Mouse (Mus musculus): ENCODE results near the gene Mboat2. TPM values are rescaled to one million over a fixed set of nuclear protein-coding genes. Genes with fewer than 3 reads are reported as not detected.

Mboat2 gene
- polyA plus RNA-seq, 1 experiment from 2014 or later: 46.6 TPM

DNA sequence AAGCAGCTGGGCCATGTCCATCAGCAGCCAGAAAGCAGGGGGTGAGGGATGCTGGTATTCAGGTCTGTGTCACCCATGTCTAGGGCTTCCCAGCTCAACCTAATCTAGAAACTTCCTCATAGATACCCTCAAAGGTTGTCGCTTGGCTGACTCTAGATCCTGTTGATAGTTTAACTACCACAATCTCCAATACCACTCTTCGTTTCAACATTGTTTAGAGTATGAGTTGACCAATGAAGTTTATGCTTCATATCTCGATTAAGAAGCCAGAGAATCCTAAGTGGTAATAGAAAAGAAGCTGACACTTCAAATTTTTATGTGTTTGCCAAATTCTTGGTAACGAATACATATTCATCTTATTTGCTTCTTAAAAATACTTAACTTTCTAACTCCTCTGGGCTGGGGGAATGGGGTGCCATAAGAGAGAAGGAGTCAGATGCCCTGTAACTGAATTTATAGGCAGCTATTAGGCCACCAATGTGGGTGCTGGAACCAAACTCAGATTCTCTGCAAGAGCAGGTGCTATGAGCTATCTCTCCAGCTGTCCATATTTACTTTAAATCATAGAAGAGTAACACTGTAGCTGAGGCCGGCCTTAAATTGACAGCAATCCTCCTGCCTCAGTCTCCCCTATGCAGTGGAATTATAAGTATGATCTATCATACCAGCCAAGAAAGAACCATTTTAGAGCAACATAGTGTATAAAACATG is 141.0 kb downstream of the Mboat2 start:
- 0 out of 2 replicates have a peak, but pooled peaks cover 5% of the 10 kb centered on the region for H3K27me3 ChIP-seq (ENCODE audit: poor library complexity, severe bottlenecking)
- 89% methylated on average over 5 of the region's 5 CpGs for WGBS
- no peak overlapping the region for H3K27ac ChIP-seq
- no peak for DNase-seq (ENCODE audit: extremely low spot score, low spot score)
- no peaks in the 10 kb centered on the region for H3K36me3 ChIP-seq (replicated peaks)
- H3K4me3 ChIP-seq: no peak overlapping the region
- no peaks in the 10 kb centered on the region for H3K9me3 ChIP-seq
- peaks cover 11% of the 10 kb centered on the region for H3K4me1 ChIP-seq

DNA sequence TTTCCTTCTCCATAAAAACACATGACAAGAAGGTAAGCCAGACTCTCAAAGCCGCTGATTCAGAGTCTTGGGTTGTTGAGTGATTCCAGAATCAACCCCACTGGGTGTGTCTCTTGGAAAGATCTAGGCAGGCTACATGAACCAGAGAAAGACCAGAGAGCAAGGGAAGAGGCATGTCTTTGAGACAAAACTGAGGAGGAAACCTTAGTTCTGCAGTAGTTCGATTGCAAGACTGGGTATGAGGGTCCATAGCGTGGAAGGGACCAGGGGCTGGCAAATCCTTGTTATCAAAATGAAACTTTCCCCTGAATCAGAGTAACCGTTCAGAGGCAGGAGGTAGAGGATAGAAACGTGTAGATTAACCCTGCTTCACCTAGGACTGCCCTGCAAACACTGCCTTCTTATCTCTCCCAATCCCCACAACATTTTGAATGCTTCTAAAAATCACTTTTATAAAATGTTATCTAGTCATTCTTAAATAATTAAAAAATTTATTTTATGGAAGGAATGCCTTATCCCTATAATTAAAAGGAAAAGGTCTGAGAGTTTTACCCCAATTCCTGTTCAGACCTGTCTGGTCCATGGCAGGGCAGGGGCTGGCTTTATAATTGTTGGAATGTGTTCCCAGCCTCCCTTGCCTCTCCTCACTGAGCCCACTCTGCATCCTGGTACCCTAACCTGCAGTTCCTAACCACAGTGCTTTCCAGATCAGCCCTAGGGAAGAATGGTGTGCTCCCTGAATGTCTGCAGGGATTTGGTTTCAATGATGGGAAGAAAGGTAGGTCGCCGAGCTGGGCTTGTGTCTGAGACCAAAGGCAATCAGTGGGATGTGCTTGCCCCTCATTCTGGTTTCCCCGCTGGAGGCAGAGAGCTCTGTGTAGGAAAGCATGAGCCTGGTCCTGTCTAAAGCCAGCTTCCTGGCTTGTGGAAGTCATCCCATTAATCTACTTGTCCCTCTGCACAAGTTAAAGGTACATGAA is 142.0 kb downstream of the Mboat2 start:
- no peaks in the 10 kb centered on the region for H3K36me3 ChIP-seq (replicated peaks)
- H3K27ac ChIP-seq: no peak overlapping the region
- no peak for DNase-seq (ENCODE audit: extremely low spot score, low spot score)
- no peak overlapping the region for H3K4me3 ChIP-seq
- H3K27me3 ChIP-seq (ENCODE audit: poor library complexity, severe bottlenecking): 0 out of 2 replicates have a peak, but pooled peaks cover 5% of the 10 kb centered on the region
- no peaks in the 10 kb centered on the region for H3K9me3 ChIP-seq
- 78% methylated on average over 8 of the region's 8 CpGs for WGBS
- H3K4me1 ChIP-seq: peaks cover 11% of the 10 kb centered on the region

DNA sequence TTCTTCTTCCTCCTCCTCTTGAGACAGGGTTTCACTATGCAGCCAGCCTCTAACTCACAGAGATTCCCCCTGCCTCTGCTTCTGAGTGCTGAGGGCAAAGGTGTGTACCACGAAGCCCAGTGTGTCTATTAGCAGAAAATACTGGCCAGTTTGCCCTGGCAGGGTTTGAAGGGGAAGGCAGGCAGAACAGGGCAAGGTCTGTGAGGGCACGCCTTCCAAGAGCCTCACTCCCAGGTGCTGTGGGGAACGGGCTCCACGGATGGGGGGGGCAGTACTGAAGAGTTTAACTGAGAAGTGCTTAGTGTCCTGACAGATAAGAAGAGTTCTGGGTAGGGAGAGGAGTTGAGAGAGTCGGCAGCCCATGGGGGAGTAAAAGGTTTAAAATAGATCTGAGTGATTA is 142.9 kb downstream of the Mboat2 start:
- Histone ChIP-seq H3K27me3 (ENCODE audit: poor library complexity, severe bottlenecking) (0 out of 2 replicates have a peak, but pooled peaks cover 5% of the 10 kb centered on the region), H3K4me1 (peaks cover 11% of the 10 kb centered on the region), H3K27ac (no peak overlapping the region), H3K4me3 (no peak overlapping the region), H3K36me3 (replicated peaks) (no peaks in the 10 kb centered on the region), H3K9me3 (no peaks in the 10 kb centered on the region)
- WGBS: 76% methylated on average over 5 of the region's 5 CpGs
- DNase-seq (ENCODE audit: extremely low spot score, low spot score): no peak

GRCm38 (mm10) chr12:24974446-24975114 is 143.9 kb downstream of the Mboat2 start, which contains the start of gene Kidins220:
Gene Kidins220 (plus strand): TSS chr12:24974925.
- WGBS: 15% methylated on average over 28 of the region's 29 CpGs
- no peaks in the 10 kb centered on the region for H3K36me3 ChIP-seq (replicated peaks)
- 0 out of 2 replicates have a peak, but pooled peaks cover 5% of the 10 kb centered on the region for H3K27me3 ChIP-seq (ENCODE audit: poor library complexity, severe bottlenecking)
- peak; percentile 93 for DNase-seq (ENCODE audit: extremely low spot score, low spot score)
- H3K4me3 ChIP-seq: peak within 1 kb of the TSS; percentile 86
- peaks cover 11% of the 10 kb centered on the region for H3K4me1 ChIP-seq
- H3K9me3 ChIP-seq: no peaks in the 10 kb centered on the region
- peak within 1 kb of the TSS; percentile 85 for H3K27ac ChIP-seq

GRCm38 (mm10) chr12:24975115-24975733 is 144.5 kb downstream of the Mboat2 start:
- H3K9me3 ChIP-seq: no peaks in the 10 kb centered on the region
- WGBS: under 1% methylated on average over 30 of the region's 31 CpGs
- H3K4me1 ChIP-seq: peaks cover 11% of the 10 kb centered on the region

GRCm38 (mm10) chr12:24985226-24985625 is 154.5 kb downstream of the Mboat2 start:
- WGBS: 94% methylated on average over 5 of the region's 5 CpGs
- H3K4me1 ChIP-seq: no peaks in the 10 kb centered on the region
- no peaks in the 10 kb centered on the region for H3K27me3 ChIP-seq (ENCODE audit: poor library complexity, severe bottlenecking)
- DNase-seq (ENCODE audit: extremely low spot score, low spot score): no peak
- no peak overlapping the region for H3K4me3 ChIP-seq
- H3K27ac ChIP-seq: no peak overlapping the region
- H3K9me3 ChIP-seq: no peaks in the 10 kb centered on the region
- H3K36me3 ChIP-seq (replicated peaks): peaks cover 33% of the 10 kb centered on the region

More at GRCm38 (mm10) chr12:24975115-24975733, 144.5 kb downstream of the Mboat2 start:
- DNase-seq (ENCODE audit: extremely low spot score, low spot score): peak; percentile 63
- Histone ChIP-seq H3K27me3 (ENCODE audit: poor library complexity, severe bottlenecking) (0 out of 2 replicates have a peak, but pooled peaks cover 5% of the 10 kb centered on the region), H3K4me3 (peak overlapping the region; percentile 86), H3K27ac (peak overlapping the region; percentile 85), H3K36me3 (replicated peaks) (no peaks in the 10 kb centered on the region)

GRCm38 (mm10) chr12:24995350-24995749 is 164.7 kb downstream of the Mboat2 start:
- WGBS: 89% methylated on average over 4 of the region's 4 CpGs
- H3K4me3 ChIP-seq: no peak overlapping the region
- H3K4me1 ChIP-seq: no peaks in the 10 kb centered on the region
- H3K27me3 ChIP-seq (ENCODE audit: poor library complexity, severe bottlenecking): no peaks in the 10 kb centered on the region
- peaks cover 73% of the 10 kb centered on the region for H3K36me3 ChIP-seq (replicated peaks)
- no peaks in the 10 kb centered on the region for H3K9me3 ChIP-seq
- H3K27ac ChIP-seq: no peak overlapping the region
- DNase-seq (ENCODE audit: extremely low spot score, low spot score): no peak

- 88% methylated on average over 6 of the region's 6 CpGs for WGBS
- no peaks in the 10 kb centered on the region for H3K9me3 ChIP-seq
- no peak overlapping the region for H3K27ac ChIP-seq
- no peak overlapping the region for H3K4me3 ChIP-seq
- peaks cover 85% of the 10 kb centered on the region for H3K36me3 ChIP-seq (replicated peaks)
- no peak for DNase-seq (ENCODE audit: extremely low spot score, low spot score)
- no peaks in the 10 kb centered on the region for H3K4me1 ChIP-seq
- H3K27me3 ChIP-seq (ENCODE audit: poor library complexity, severe bottlenecking): no peaks in the 10 kb centered on the region
Observed at GRCm38 (mm10) chr12:25005350-25005749, 174.7 kb downstream of the Mboat2 start.

- H3K36me3 ChIP-seq (replicated peaks): peaks cover 87% of the 10 kb centered on the region
Observed at GRCm38 (mm10) chr12:25009957-25010356, 179.3 kb downstream of the Mboat2 start.

GRCm38 (mm10) chr12:25010416-25010815 is 179.7 kb downstream of the Mboat2 start:
- 100% methylated on average over 1 of the region's 1 CpGs for WGBS
- DNase-seq (ENCODE audit: extremely low spot score, low spot score): no peak
- Histone ChIP-seq H3K27ac (no peak overlapping the region), H3K27me3 (ENCODE audit: poor library complexity, severe bottlenecking) (no peaks in the 10 kb centered on the region), H3K4me3 (no peak overlapping the region), H3K36me3 (replicated peaks) (peaks cover 87% of the 10 kb centered on the region), H3K9me3 (no peaks in the 10 kb centered on the region), H3K4me1 (no peaks in the 10 kb centered on the region)

More at GRCm38 (mm10) chr12:25009957-25010356, 179.3 kb downstream of the Mboat2 start:
- Histone ChIP-seq H3K27ac (no peak overlapping the region), H3K27me3 (ENCODE audit: poor library complexity, severe bottlenecking) (no peaks in the 10 kb centered on the region), H3K9me3 (no peaks in the 10 kb centered on the region), H3K4me3 (no peak overlapping the region), H3K4me1 (no peaks in the 10 kb centered on the region)
- DNase-seq (ENCODE audit: extremely low spot score, low spot score): no peak
- 89% methylated on average over 9 of the region's 9 CpGs for WGBS

GRCm38 (mm10) chr12:25011733-25012367 is 181.2 kb downstream of the Mboat2 start:
- WGBS: 78% methylated on average over 15 of the region's 15 CpGs

More at GRCm38 (mm10) chr12:25011733-25012367, 181.2 kb downstream of the Mboat2 start:
- Histone ChIP-seq H3K4me3 (no peak overlapping the region), H3K36me3 (replicated peaks) (peaks cover 87% of the 10 kb centered on the region), H3K9me3 (no peaks in the 10 kb centered on the region), H3K27me3 (ENCODE audit: poor library complexity, severe bottlenecking) (no peaks in the 10 kb centered on the region), H3K4me1 (no peaks in the 10 kb centered on the region), H3K27ac (no peak overlapping the region)
- no peak for DNase-seq (ENCODE audit: extremely low spot score, low spot score)
